Mouse (Mus musculus) thymus, adult 2 months (tissue): ENCODE results near the gene Kcnc3. TPM values are rescaled to one million over a fixed set of nuclear protein-coding genes. Genes with fewer than 3 reads are reported as not detected.

Source experiments
- DNase-seq: peaks from one replicate; pipeline ENCODE4 v3.0.0; 2021
- H3K27ac ChIP-seq: fragments of 200-500 bp; 2 replicates; pipeline ENCODE4 v1.5.1; 2012; ENCODE audit warnings: low read length, control low read depth; ENCODE audit not compliant: control insufficient read depth, insufficient read depth
- H3K27me3 ChIP-seq: fragments of 200-500 bp; 2 replicates; pipeline ENCODE4 v1.6.1; 2012; ENCODE audit warnings: mild to moderate bottlenecking, low read length, moderate library complexity, mixed read lengths; ENCODE audit not compliant: control insufficient read depth, insufficient read depth
- H3K36me3 ChIP-seq: fragments of 200-500 bp; 2 replicates; pipeline ENCODE4 v1.6.1; 2012; ENCODE audit warnings: mild to moderate bottlenecking, low read length, moderate library complexity; ENCODE audit not compliant: control insufficient read depth, insufficient read depth
- H3K4me1 ChIP-seq: fragments of 200-500 bp; replicated peaks from 2 replicates; pipeline ENCODE4 v1.6.1; 2012; ENCODE audit warnings: low read length; ENCODE audit not compliant: control insufficient read depth, insufficient read depth
- H3K4me3 ChIP-seq: fragments of 200-500 bp; 2 replicates; pipeline ENCODE4 v1.5.1; 2012; ENCODE audit warnings: mild to moderate bottlenecking, low read length, control low read depth, moderate library complexity; ENCODE audit not compliant: control insufficient read depth, insufficient read depth
- CTCF ChIP-seq: fragments of 200-500 bp; IDR thresholded peaks from 2 replicates; pipeline ENCODE4 v1.5.1; 2012; ENCODE audit warnings: mild to moderate bottlenecking, control low read depth, low read length, moderate library complexity, borderline replicate concordance; ENCODE audit not compliant: control insufficient read depth, poor library complexity, insufficient read depth; ENCODE audit errors: extremely low read depth
- POLR2A ChIP-seq: fragments of 200-500 bp; IDR thresholded peaks from 2 replicates; pipeline ENCODE4 v1.6.1; 2012; ENCODE audit warnings: mild to moderate bottlenecking, low read length, control low read depth, moderate library complexity; ENCODE audit not compliant: control insufficient read depth, poor library complexity, insufficient read depth; ENCODE audit errors: extremely low read depth
- WGBS: fragments of 180-500 bp; shearing (Covaris S2); methylation state at CpG from one replicate; pipeline ENCODE4 v1.1.7; 2018; 5-methylcytosine and 5-hydroxymethylcytosine counted together
- polyA plus RNA-seq: library from polyadenylated mRNA; depleted of rRNA; stranded (reverse); fragments of >200 nt; gene quantifications from 2 replicates; pipeline ENCODE4 v1.2.3, GENCODE M21; 2012

Kcnc3 gene
- polyA plus RNA-seq, 1 experiment, result 1.0 TPM

DNA sequence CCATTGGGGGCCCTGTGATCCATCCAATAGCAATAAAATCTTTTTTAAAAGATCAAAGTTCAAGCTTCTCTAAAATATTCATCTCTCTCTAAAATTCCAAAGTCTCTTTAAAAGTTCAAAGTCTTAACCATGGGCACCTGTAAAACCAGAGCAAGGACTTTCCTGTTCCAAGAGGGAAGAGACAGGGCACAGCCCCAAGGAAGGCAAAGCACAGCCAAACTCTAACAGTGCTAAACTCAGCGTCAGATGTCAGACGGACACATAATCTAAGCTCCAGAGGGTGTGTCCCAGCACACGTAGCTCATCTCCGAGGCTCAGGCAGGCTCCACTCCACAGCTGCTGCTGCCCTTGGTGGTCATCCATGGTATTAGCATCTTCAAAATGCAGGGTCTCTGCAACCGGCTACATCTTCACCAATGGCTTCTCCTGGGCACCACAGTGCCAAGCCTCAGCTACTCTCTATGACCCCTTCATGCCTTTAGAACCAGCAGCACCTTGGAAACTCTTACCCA is 14.1 kb upstream of the Kcnc3 start:
- Histone ChIP-seq H3K4me1 (no peaks in the 10 kb centered on the region), H3K27ac (no peak overlapping the region), H3K36me3 (no peaks in the 10 kb centered on the region), H3K27me3 (no peaks in the 10 kb centered on the region), H3K4me3 (no peak overlapping the region)
- 86% methylated on average over 5 of the region's 5 CpGs for WGBS
- DNase-seq, result no peak
- TF ChIP-seq POLR2A, result no peak
- no peak for TF ChIP-seq CTCF

GRCm38 (mm10) chr7:44581637-44582036 is 8.8 kb upstream of the Kcnc3 start:
- no peaks in the 10 kb centered on the region for H3K36me3 ChIP-seq
- H3K4me3 ChIP-seq, result no peak overlapping the region
- H3K27ac ChIP-seq, result no peak overlapping the region
- no peaks in the 10 kb centered on the region for H3K27me3 ChIP-seq
- no peaks in the 10 kb centered on the region for H3K4me1 ChIP-seq
- no peak for TF ChIP-seq POLR2A
- no peak for DNase-seq
- 93% methylated on average over 6 of the region's 6 CpGs for WGBS

- no peak overlapping the region for H3K27ac ChIP-seq
Observed at GRCm38 (mm10) chr7:44582709-44583108, 7.8 kb upstream of the Kcnc3 start.

GRCm38 (mm10) chr7:44583146-44583545 is 7.3 kb upstream of the Kcnc3 start:
- 96% methylated on average over 1 of the region's 1 CpGs for WGBS
- peaks cover 3% of the 10 kb centered on the region for H3K4me1 ChIP-seq
- no peak overlapping the region for H3K27ac ChIP-seq
- H3K4me3 ChIP-seq, result no peak overlapping the region
- peaks cover 7% of the 10 kb centered on the region for H3K27me3 ChIP-seq
- no peak for DNase-seq
- no peak for TF ChIP-seq CTCF
- TF ChIP-seq POLR2A, result no peak
- no peaks in the 10 kb centered on the region for H3K36me3 ChIP-seq

More at GRCm38 (mm10) chr7:44582709-44583108, 7.8 kb upstream of the Kcnc3 start:
- no peaks in the 10 kb centered on the region for H3K36me3 ChIP-seq
- peaks cover 7% of the 10 kb centered on the region for H3K27me3 ChIP-seq
- DNase-seq, result no peak
- no peak for TF ChIP-seq CTCF
- no peak for TF ChIP-seq POLR2A
- no peak overlapping the region for H3K4me3 ChIP-seq
- peaks cover 3% of the 10 kb centered on the region for H3K4me1 ChIP-seq
- 90% methylated on average over 5 of the region's 5 CpGs for WGBS

DNA sequence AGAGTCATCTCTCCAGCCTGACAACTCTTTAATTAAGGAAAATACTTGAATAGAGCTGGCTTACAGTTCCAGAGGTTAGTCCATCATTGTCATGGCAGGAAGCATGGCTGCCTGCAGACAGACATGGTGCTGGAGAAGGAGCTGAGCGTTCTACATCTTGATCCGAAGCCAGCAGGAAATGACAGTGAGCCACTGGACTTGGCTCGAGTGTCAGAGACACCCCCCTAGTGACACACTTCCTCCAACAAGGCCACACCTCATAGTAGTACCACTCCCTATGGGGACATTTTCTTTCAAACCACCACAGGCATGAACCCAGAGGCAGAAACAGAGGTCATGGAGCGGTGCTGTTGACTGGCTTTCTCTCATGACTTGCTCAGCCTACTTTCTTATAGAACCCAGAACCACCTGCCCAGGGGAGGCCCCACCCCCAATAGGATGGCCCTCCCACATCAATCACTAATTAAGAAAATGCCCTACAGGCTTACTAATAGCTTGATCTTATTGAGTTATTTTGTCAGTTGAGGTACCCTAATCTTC is 6.1 kb upstream of the Kcnc3 start:
- H3K27me3 ChIP-seq, result peaks cover 11% of the 10 kb centered on the region
- no peak overlapping the region for H3K4me3 ChIP-seq
- 76% methylated on average over 4 of the region's 4 CpGs for WGBS
- no peak for TF ChIP-seq POLR2A
- TF ChIP-seq CTCF, result no peak
- peaks cover 7% of the 10 kb centered on the region for H3K4me1 ChIP-seq
- no peak for DNase-seq
- no peaks in the 10 kb centered on the region for H3K36me3 ChIP-seq
- H3K27ac ChIP-seq, result no peak overlapping the region

DNA sequence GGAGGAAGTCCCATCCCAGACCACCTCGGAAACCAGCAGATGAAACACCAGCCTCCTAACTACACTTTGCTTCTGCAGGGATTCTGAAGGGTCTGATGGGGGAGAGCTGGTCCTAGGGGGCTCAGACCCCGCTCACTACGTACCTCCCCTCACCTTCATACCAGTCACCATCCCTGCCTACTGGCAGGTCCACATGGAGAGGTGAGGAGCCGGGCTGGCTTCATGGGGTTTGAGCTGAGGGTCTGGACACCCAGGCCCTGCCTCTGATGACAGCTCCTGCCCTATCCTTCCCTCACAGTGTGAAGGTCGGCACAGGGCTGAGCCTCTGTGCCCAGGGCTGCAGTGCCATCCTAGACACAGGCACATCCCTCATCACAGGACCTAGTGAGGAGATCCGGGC is 5.5 kb upstream of the Kcnc3 start:
- WGBS, result 92% methylated on average over 6 of the region's 6 CpGs
- no peak for TF ChIP-seq POLR2A
- TF ChIP-seq CTCF, result no peak
- peaks cover 17% of the 10 kb centered on the region for H3K27me3 ChIP-seq

DNA sequence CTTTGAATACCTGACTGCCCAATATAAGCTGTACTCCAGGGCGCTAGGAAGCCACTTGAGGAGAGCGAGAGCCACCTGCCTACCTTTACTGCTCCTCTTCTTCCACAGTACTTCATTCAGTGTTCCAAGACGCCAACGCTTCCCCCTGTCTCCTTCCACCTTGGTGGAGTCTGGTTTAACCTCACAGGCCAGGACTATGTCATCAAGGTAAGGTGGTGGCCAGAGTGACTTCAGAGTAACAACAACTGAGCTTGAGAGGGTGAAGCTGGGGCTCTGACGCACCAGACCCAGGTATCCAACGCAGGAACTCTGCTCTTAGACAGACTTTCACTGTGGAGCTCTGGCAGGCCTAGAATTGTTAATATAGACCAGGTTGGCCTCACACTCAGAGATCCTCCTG is 4.9 kb upstream of the Kcnc3 start:
- peaks cover 20% of the 10 kb centered on the region for H3K27me3 ChIP-seq
- peaks cover 8% of the 10 kb centered on the region for H3K4me1 ChIP-seq
- 97% methylated on average over 6 of the region's 6 CpGs for WGBS
- H3K27ac ChIP-seq, result no peak overlapping the region
- TF ChIP-seq POLR2A (no peak), CTCF (no peak)
- no peaks in the 10 kb centered on the region for H3K36me3 ChIP-seq
- DNase-seq, result no peak
- H3K4me3 ChIP-seq, result no peak overlapping the region

More for the DNA sequence above, 5.5 kb upstream of the Kcnc3 start:
- Histone ChIP-seq H3K36me3 (no peaks in the 10 kb centered on the region), H3K4me3 (no peak overlapping the region), H3K27ac (no peak overlapping the region), H3K4me1 (peaks cover 8% of the 10 kb centered on the region)
- DNase-seq, result no peak
